Mouse (Mus musculus): Measurements from ENCODE around the gene Neurog2. TPM values are rescaled to one million over a fixed set of nuclear protein-coding genes. Genes with fewer than 3 reads are reported as not detected.

The Neurog2 gene
- 0.28 TPM for polyA plus RNA-seq (2017; shearing (Covaris generic))

DNA sequence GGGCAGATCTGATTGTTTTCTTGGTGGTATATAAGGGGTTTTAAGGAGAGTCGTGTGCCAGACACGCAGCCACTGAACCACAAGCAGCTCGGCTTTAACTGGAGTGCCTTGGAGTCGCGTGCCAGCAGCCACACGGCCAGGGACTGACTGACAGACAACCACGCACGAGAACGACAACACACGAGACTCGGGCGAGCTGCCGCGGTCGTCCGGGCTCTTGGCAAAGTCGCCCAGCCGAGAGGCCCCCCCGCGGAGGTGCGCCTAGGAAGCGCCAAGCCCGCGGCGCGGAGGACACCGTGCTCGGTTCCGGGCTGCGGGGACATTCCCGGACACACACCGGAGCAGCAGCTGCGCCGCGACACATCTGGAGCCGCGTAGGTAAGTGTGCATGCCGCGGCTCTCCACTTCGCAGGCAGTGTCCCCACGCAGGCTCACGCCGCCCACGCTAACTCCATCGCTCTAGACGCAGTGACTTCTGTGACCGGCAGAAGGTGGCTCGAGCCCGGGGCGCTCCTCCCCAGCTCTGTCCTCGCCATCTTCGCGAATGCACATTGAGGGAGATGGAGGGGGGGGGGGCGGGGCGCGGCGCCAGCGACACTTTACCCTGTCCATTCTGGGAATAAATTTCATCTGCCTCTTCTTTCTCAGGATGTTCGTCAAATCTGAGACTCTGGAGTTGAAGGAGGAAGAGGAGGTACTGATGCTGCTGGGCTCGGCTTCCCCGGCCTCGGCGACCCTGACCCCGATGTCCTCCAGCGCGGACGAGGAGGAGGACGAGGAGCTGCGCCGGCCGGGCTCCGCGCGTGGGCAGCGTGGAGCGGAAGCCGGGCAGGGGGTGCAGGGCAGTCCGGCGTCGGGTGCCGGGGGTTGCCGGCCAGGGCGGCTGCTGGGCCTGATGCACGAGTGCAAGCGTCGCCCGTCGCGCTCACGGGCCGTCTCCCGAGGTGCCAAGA lies at the start of gene Neurog2:
Gene Neurog2, plus strand, starts transcription at position 56 of the 953 bp plus-strand sequence.

Other genes with a start within 250 kb of the Neurog2 start
- 2.0 TPM for gene Ank2, start 133.8 kb upstream of the Neurog2 start, polyA plus RNA-seq (2017; shearing (Covaris generic))
- 81.2 TPM for gene Larp7, start 79.8 kb upstream of the Neurog2 start, polyA plus RNA-seq (2017; shearing (Covaris generic))
- 2.7 TPM for gene Zgrf1, start 79.6 kb upstream of the Neurog2 start, polyA plus RNA-seq (2017; shearing (Covaris generic))
- gene Alpk1, start 147.4 kb downstream of the Neurog2 start, polyA plus RNA-seq (2017; shearing (Covaris generic)), result not detected
- not detected for gene Tifa, start 156.7 kb downstream of the Neurog2 start, polyA plus RNA-seq (2017; shearing (Covaris generic))
- gene Ap1ar, start 204.4 kb downstream of the Neurog2 start, polyA plus RNA-seq (2017; shearing (Covaris generic)), result 42.3 TPM

All from effector memory CD4-positive, alpha-beta T cell, adult 7 months (primary cell).